Mouse (Mus musculus): ENCODE data around the gene Olfm4. TPM values are rescaled to one million over a fixed set of nuclear protein-coding genes. Genes with fewer than 3 reads are reported as not detected.

Gene Olfm4
- polyA plus RNA-seq (2021), result not detected

- H3K27me3 ChIP-seq, result peaks cover 15% of the 10 kb centered on the region
- ChIA-PET POLR2A (no interaction called here), CTCF (no interaction called here)
- in situ Hi-C loops (cut with MboI; ENCODE audit: low pct_unique_long_range_greater_than_20kb), result no loop called here
- ATAC-seq (no peak), DNase-seq (ENCODE audit: low read depth, low spot score) (no peak)
- TF ChIP-seq CTCF (IDR thresholded peaks at IDR 0.05), result no peak
Measured at GRCm38 (mm10) chr14:79983781-79984180, at the start of gene Olfm4. Gene Olfm4 (plus strand): TSS chr14:79984081.

GRCm38 (mm10) chr14:79934426-79934825, 49.5 kb upstream of the Olfm4 start:
- in situ Hi-C loops (cut with MboI; ENCODE audit: low pct_unique_long_range_greater_than_20kb), result no loop called here
- DNase-seq (ENCODE audit: low read depth, low spot score) (no peak), ATAC-seq (no peak)
- CTCF ChIA-PET, result no interaction called here
- peaks cover 22% of the 10 kb centered on the region for H3K27me3 ChIP-seq
- POLR2A ChIA-PET, result no interaction called here
- TF ChIP-seq CTCF (IDR thresholded peaks at IDR 0.05), result no peak

- peaks cover 22% of the 10 kb centered on the region for H3K27me3 ChIP-seq
- DNase-seq (ENCODE audit: low read depth, low spot score), result no peak
- no peak for ATAC-seq
- CTCF ChIA-PET, result no interaction called here
- POLR2A ChIA-PET, result no interaction called here
- no peak for TF ChIP-seq CTCF (IDR thresholded peaks at IDR 0.05)
- in situ Hi-C loops (cut with MboI; ENCODE audit: low pct_unique_long_range_greater_than_20kb), result no loop called here
Measured at GRCm38 (mm10) chr14:79936879-79937468, 46.9 kb upstream of the Olfm4 start.

- CTCF ChIA-PET, result no interaction called here
- in situ Hi-C loops (cut with MboI; ENCODE audit: low pct_unique_long_range_greater_than_20kb), result no loop called here
- peaks cover 21% of the 10 kb centered on the region for H3K27me3 ChIP-seq
- POLR2A ChIA-PET, result no interaction called here
- ATAC-seq (no peak), DNase-seq (ENCODE audit: low read depth, low spot score) (no peak)
- no peak for TF ChIP-seq CTCF (IDR thresholded peaks at IDR 0.05)
Measured at GRCm38 (mm10) chr14:79945876-79946275, 38.0 kb upstream of the Olfm4 start.

GRCm38 (mm10) chr14:79955678-79956077, 28.2 kb upstream of the Olfm4 start:
- no peak for TF ChIP-seq CTCF (IDR thresholded peaks at IDR 0.05)
- POLR2A ChIA-PET, result interaction anchor here (0.6 kb wide), 1 partner anchor 978 kb away, joined by 4 read pairs; no protein-coding TSS in a partner anchor
- H3K27me3 ChIP-seq, result peaks cover 22% of the 10 kb centered on the region
- ATAC-seq, result no peak
- no peak for DNase-seq (ENCODE audit: low read depth, low spot score)
- in situ Hi-C loops (cut with MboI; ENCODE audit: low pct_unique_long_range_greater_than_20kb), result no loop called here
- CTCF ChIA-PET, result no interaction called here

- POLR2A ChIA-PET, result no interaction called here
- H3K27me3 ChIP-seq, result peaks cover 26% of the 10 kb centered on the region
- CTCF ChIA-PET, result no interaction called here
- no peak for TF ChIP-seq CTCF (IDR thresholded peaks at IDR 0.05)
- no peak for DNase-seq (ENCODE audit: low read depth, low spot score)
- no peak for ATAC-seq
- in situ Hi-C loops (cut with MboI; ENCODE audit: low pct_unique_long_range_greater_than_20kb), result no loop called here
Measured at GRCm38 (mm10) chr14:79957789-79958487, 25.9 kb upstream of the Olfm4 start.

- POLR2A ChIA-PET, result no interaction called here
- peaks cover 26% of the 10 kb centered on the region for H3K27me3 ChIP-seq
- in situ Hi-C loops (cut with MboI; ENCODE audit: low pct_unique_long_range_greater_than_20kb), result no loop called here
- ATAC-seq (no peak), DNase-seq (ENCODE audit: low read depth, low spot score) (no peak)
- CTCF ChIA-PET, result no interaction called here
- no peak for TF ChIP-seq CTCF (IDR thresholded peaks at IDR 0.05)
Measured at GRCm38 (mm10) chr14:79961187-79961586, 22.7 kb upstream of the Olfm4 start.

GRCm38 (mm10) chr14:79961602-79962001, 22.3 kb upstream of the Olfm4 start:
- ChIA-PET CTCF (no interaction called here), POLR2A (no interaction called here)
- in situ Hi-C loops (cut with MboI; ENCODE audit: low pct_unique_long_range_greater_than_20kb), result no loop called here
- DNase-seq (ENCODE audit: low read depth, low spot score) (no peak), ATAC-seq (no peak)
- peaks cover 26% of the 10 kb centered on the region for H3K27me3 ChIP-seq
- TF ChIP-seq CTCF (IDR thresholded peaks at IDR 0.05), result no peak

GRCm38 (mm10) chr14:79970165-79970564, 13.7 kb upstream of the Olfm4 start:
- POLR2A ChIA-PET, result no interaction called here
- ATAC-seq (no peak), DNase-seq (ENCODE audit: low read depth, low spot score) (no peak)
- H3K27me3 ChIP-seq, result peaks cover 38% of the 10 kb centered on the region
- TF ChIP-seq CTCF (IDR thresholded peaks at IDR 0.05), result no peak
- CTCF ChIA-PET, result no interaction called here
- in situ Hi-C loops (cut with MboI; ENCODE audit: low pct_unique_long_range_greater_than_20kb), result no loop called here

- CTCF ChIA-PET, result no interaction called here
- DNase-seq (ENCODE audit: low read depth, low spot score) (no peak), ATAC-seq (no peak)
- no peak for TF ChIP-seq CTCF (IDR thresholded peaks at IDR 0.05)
- POLR2A ChIA-PET, result no interaction called here
- in situ Hi-C loops (cut with MboI; ENCODE audit: low pct_unique_long_range_greater_than_20kb), result no loop called here
- peaks cover 39% of the 10 kb centered on the region for H3K27me3 ChIP-seq
Measured at GRCm38 (mm10) chr14:79970928-79971738, 12.7 kb upstream of the Olfm4 start.

- DNase-seq (ENCODE audit: low read depth, low spot score), result no peak
- CTCF ChIA-PET, result no interaction called here
- in situ Hi-C loops (cut with MboI; ENCODE audit: low pct_unique_long_range_greater_than_20kb), result no loop called here
- peaks cover 12% of the 10 kb centered on the region for H3K27me3 ChIP-seq
- ATAC-seq, result no peak
- POLR2A ChIA-PET, result no interaction called here
- no peak for TF ChIP-seq CTCF (IDR thresholded peaks at IDR 0.05)
Measured at GRCm38 (mm10) chr14:79981437-79981836, 2.4 kb upstream of the Olfm4 start.

All from Patski (cell line).